Comparison of ENCODE assay signal across 8 mouse cellular contexts in the genomic region with DNA sequence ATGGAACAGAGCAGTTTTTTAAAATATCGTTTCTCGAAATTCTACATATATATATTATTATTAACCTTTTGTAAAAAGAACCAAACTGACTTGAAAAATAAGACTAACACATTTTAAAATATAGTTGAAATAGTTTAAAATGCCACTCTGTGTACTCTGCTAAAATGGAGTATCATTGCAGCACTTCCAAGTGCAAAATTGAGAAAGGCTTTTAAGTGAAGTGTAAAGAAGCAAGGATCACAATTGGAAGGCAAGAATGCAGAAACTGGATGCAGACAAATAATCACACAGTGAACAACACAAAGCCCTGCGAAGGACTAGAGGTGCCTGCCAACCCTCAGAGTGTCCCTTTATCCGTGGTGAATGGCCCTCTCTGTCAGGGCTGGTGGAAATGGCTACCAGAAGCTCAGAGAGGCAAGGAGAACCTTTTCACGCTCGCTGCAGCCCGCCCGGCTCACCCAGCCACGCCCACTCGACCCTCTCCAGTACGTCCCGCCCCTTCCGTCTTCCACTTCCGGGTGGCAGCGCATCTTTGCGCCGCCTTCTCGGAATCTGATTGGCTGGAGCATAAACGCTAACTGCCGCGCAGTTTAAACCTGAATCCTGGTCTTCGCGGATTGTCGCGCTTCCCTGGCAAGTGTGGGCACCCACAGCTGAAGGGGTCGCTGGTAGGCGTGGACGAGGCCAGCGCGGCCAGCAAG. TPM values are rescaled to one million over a fixed set of nuclear protein-coding genes. Genes with fewer than 3 reads are reported as not detected.
DNase-seq lines count a peak whose midpoint lies in the region; ATAC-seq and TF ChIP-seq lines count a peak whose summit lies in the region.

Gene Sgo2a, plus strand, starts transcription at position 540 of the 701 bp plus-strand sequence.

- H3K9ac ChIP-seq in ES-E14 (ENCODE audit: insufficient read depth, low read depth, low read length, poor library complexity, severe bottlenecking): peak within 1 kb of the TSS; percentile 95
- H3K9ac ChIP-seq in forebrain, embryonic 15.5 days (replicated peaks): peak within 1 kb of the TSS; percentile 67

- TF ChIP-seq CTCF in lung, adult 2 months (IDR thresholded peaks at IDR 0.05; ENCODE audit: insufficient read depth, low read length): no peak

- intact Hi-C loops in heart, postnatal 25 days (cut with DNase I): loop anchor here (2.0 kb wide), 1 partner anchor 25 kb away; no protein-coding TSS in a partner anchor

- ATAC-seq in forebrain, embryonic 15.5 days (replicated peaks): peak; percentile 99
- ATAC-seq in neutrophil, adult 5-6 weeks (ENCODE audit: extremely low read depth, insufficient number of reproducible peaks, low FRiP score, poor library complexity, severe bottlenecking): peak; percentile 100

- peak; percentile 79; the same call in 1 of the 2 replicates for TF ChIP-seq POLR2A in lung, adult 2 months (IDR thresholded peaks at IDR 0.05; ENCODE audit: borderline replicate concordance, extremely low read depth, low read depth, low read length)

- peak within 1 kb of the TSS; percentile 80 for H3K4me2 ChIP-seq in forebrain, embryonic 15.5 days (replicated peaks)

- in situ Hi-C loops in ES-E14 (cut with MboI; ENCODE audit: low sequenced_read_pairs in 2 of 2, unreplicated experiment in 2 of 2): no loop called here

- 7% methylated on average over 30 of the region's 30 CpGs for WGBS in forebrain, embryonic 15.5 days
- WGBS in lung, adult 2 months: 7% methylated on average over 30 of the region's 30 CpGs

- peak; percentile 95 for DNase-seq in ES-E14 (ENCODE audit: low read depth, low spot score)
- peak; percentile 90 for DNase-seq in cerebellum, adult 11-12 months
- DNase-seq in heart, postnatal 25 days (ENCODE audit: low spot score): peak; percentile 80
- peak; percentile 81 to 92 for DNase-seq in layer of hippocampus, adult 18-20 months (ENCODE audit: low spot score in 2 of 2)
- peak; percentile 88 for DNase-seq in lung, adult 2 months
- DNase-seq in thymus, adult 18-20 months: peak; percentile 81 to 83

- H3K4me1 ChIP-seq in ES-E14 (ENCODE audit: control insufficient read depth in 2 of 2, insufficient read depth in 2 of 2, low read length in 2 of 2, poor library complexity in 1 of 2): peaks cover 4 to 16% of the 10 kb centered on the region in 2 experiments; a peak in 3 of 4 replicates
- peaks cover 21% of the 10 kb centered on the region for H3K4me1 ChIP-seq in forebrain, embryonic 15.5 days
- no peaks in the 10 kb centered on the region; the same call in 1 of the 2 replicates for H3K4me1 ChIP-seq in lung, adult 2 months (ENCODE audit: control insufficient read depth, insufficient read depth, low read length)

- no peaks in the 10 kb centered on the region for H3K27me3 ChIP-seq in forebrain, embryonic 15.5 days

- H3K36me3 ChIP-seq in ES-E14 (ENCODE audit: control insufficient read depth, insufficient read depth, low read length, poor library complexity, severe bottlenecking): no peaks in the 10 kb centered on the region; the same call in 1 of the 2 replicates
- H3K36me3 ChIP-seq in forebrain, embryonic 15.5 days: no peaks in the 10 kb centered on the region

- H3K9me3 ChIP-seq in ES-E14 (ENCODE audit: control insufficient read depth, insufficient read depth, low read depth, low read length): no peaks in the 10 kb centered on the region
- H3K9me3 ChIP-seq in forebrain, embryonic 15.5 days: no peaks in the 10 kb centered on the region

- peak within 1 kb of the TSS; percentile 92 to 97 for H3K4me3 ChIP-seq in ES-E14 (ENCODE audit: insufficient read depth in 1 of 2, low read depth in 1 of 2, low read length in 2 of 2, poor library complexity in 1 of 2, severe bottlenecking in 1 of 2)
- peak within 1 kb of the TSS; percentile 82 for H3K4me3 ChIP-seq in forebrain, embryonic 15.5 days
- peak within 1 kb of the TSS; percentile 82 for H3K4me3 ChIP-seq in lung, adult 2 months (replicated peaks; ENCODE audit: extremely low read depth, low read depth, low read length)

- peak within 1 kb of the TSS; percentile 74 for H3K27ac ChIP-seq in ES-E14 (ENCODE audit: insufficient read depth, low read depth, low read length, poor library complexity, severe bottlenecking)
- peak within 1 kb of the TSS; percentile 95 for H3K27ac ChIP-seq in forebrain, embryonic 15.5 days (replicated peaks)

TF ChIP-seq in ES-E14, 5 proteins besides CTCF, POLR2A, EP300 and RAD21:
- TF ChIP-seq ZC3H11A (IDR thresholded peaks at IDR 0.05; ENCODE audit: borderline replicate concordance, low read depth, low read length) (no peak), CHD2 (IDR thresholded peaks at IDR 0.05; ENCODE audit: low read depth, low read length) (no peak; the same call in 1 of the 2 replicates), HCFC1 (IDR thresholded peaks at IDR 0.05; ENCODE audit: borderline replicate concordance, insufficient read depth, low read length) (0 out of 2 replicates have a peak, but pooled peaks have one; percentile 13), MAFK (IDR thresholded peaks at IDR 0.05; ENCODE audit: insufficient read depth, low read depth, low read length) (no peak), ZNF384 (IDR thresholded peaks at IDR 0.05; ENCODE audit: low read depth, low read length) (no peak)

RNA-seq across cellular contexts. Expression of gene Sgo2a, which starts in this region (rescaled TPM):
- total RNA-seq in ES-E14 (2012; rRNA removed): 29.6 and 30.5 TPM in 2 replicates
- 9.5 and 10.1 TPM in 2 replicates for polyA plus RNA-seq in forebrain, embryonic 15.5 days (2015; fragmentation: Nextera tagmentation; extraction: Ambion mirVana)
- 1 to 10 TPM; 3.4 to 3.6 TPM for total RNA-seq in heart, postnatal 25 days (2021)
- under 1 TPM; 0.18 to 0.22 TPM for total RNA-seq in layer of hippocampus, adult 18-20 months (2021)
- 0.10 and 0.39 TPM in 2 replicates for polyA plus RNA-seq in lung, adult 2 months (2012; rRNA removed)
- total RNA-seq in neutrophil, adult 5-6 weeks (2017): 0.93 and 0.98 TPM in 2 replicates

Comparison
In these comparisons a context has a peak if more than half of its experiments do, and no peak if none do; other contexts are left out.
1. Peak in every context shown above with its lines: DNase-seq, ATAC-seq, H3K4me3 ChIP-seq and H3K27ac ChIP-seq.
2. Peak in DNase-seq in layer of hippocampus, adult 18-20 months; RNA of the gene not detected or under 1 TPM.
3. Peak in DNase-seq and H3K4me3 ChIP-seq in lung, adult 2 months; RNA of the gene not detected or under 1 TPM.
4. Peak in ATAC-seq in neutrophil, adult 5-6 weeks; RNA of the gene not detected or under 1 TPM.